Mouse (Mus musculus): ENCODE measurements around the gene S100a2. TPM values are rescaled to one million over a fixed set of nuclear protein-coding genes. Genes with fewer than 3 reads are reported as not detected.
A peak's percentile ranks its signal among the peaks of the same experiment; 100 is the strongest.

S100a2 gene
- polyA plus RNA-seq, 1 experiment from 2014 or later: not detected

DNA sequence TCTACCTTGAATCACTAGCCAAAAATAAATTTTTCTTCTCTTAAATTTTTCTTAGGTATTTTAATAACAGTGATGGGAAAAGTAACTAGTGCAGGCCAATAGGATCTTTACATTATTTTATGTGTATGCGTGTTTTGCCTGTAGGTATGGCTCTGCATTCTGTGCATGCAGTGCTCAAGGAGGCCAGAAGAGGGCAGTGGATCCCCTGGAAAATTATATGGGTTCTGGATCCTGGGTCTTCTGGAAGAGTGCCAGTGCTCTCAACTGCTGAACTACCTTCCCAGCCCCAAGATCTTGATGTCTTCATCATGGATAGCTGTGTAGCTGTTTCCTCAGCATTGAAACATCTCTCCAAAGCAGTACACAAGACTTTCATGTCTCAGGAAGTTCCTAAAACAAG is 7.9 kb upstream of the S100a2 start:
- Histone ChIP-seq H3K9me3 (no peaks in the 10 kb centered on the region), H3K4me2 (no peak overlapping the region), H3K27me3 (no peaks in the 10 kb centered on the region), H3K36me3 (replicated peaks) (no peaks in the 10 kb centered on the region), H3K4me1 (no peaks in the 10 kb centered on the region), H3K4me3 (replicated peaks) (no peak overlapping the region), H3K27ac (no peak overlapping the region), H3K9ac (no peak overlapping the region)
- WGBS: 97% methylated on average over 1 of the region's 1 CpGs
- ATAC-seq (ENCODE audit: low FRiP score): no peak

DNA sequence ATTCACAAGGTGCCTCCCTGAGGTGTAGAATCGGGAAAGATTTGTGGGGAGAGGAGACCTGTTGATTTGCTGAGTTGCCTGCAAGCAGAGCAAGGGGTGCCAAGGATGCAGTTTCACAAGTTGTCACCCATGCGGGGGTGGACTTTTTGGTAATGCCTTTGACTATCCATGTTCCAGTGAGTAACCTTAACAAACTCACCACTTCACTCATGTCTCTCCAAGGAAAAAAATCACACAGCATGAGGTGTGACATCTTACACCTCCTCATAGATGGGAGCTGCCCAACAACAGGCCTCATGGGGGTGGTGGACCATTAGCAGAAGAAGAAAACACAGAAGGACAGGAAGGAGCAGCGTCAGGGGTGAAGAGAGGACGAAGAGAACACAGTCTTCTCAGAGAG is 7.5 kb upstream of the S100a2 start:
- Histone ChIP-seq H3K27me3 (no peaks in the 10 kb centered on the region), H3K27ac (no peak overlapping the region), H3K4me1 (no peaks in the 10 kb centered on the region), H3K36me3 (replicated peaks) (no peaks in the 10 kb centered on the region), H3K4me3 (replicated peaks) (no peak overlapping the region), H3K9ac (no peak overlapping the region), H3K9me3 (no peaks in the 10 kb centered on the region), H3K4me2 (no peak overlapping the region)
- ATAC-seq (ENCODE audit: low FRiP score): no peak
- 90% methylated on average over 4 of the region's 4 CpGs for WGBS

DNA sequence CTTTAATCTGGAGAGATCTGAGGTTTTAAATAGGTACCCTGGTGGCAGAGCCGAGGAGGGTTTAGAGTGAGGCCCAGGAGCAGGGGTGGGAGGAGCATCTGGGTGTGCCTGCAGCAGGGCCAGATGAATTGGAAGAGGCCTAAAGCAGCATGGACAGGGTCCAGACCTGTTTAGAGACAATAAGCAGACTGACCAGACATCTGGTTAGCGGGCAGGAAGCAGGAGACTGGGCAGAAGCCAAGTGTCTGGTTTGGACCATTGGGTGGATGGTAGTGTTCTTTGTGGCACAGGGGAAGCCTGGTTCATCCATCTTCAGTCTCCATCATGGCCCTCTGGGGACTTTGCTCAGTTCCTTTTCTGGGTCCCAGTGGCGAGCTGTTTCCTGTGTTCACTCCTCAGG is 6.2 kb upstream of the S100a2 start:
- Histone ChIP-seq H3K36me3 (replicated peaks) (no peaks in the 10 kb centered on the region), H3K4me2 (no peak overlapping the region), H3K27ac (no peak overlapping the region), H3K4me1 (no peaks in the 10 kb centered on the region), H3K9me3 (no peaks in the 10 kb centered on the region), H3K9ac (no peak overlapping the region), H3K4me3 (replicated peaks) (no peak overlapping the region), H3K27me3 (no peaks in the 10 kb centered on the region)
- ATAC-seq (ENCODE audit: low FRiP score): no peak
- 64% methylated on average over 3 of the region's 3 CpGs for WGBS

DNA sequence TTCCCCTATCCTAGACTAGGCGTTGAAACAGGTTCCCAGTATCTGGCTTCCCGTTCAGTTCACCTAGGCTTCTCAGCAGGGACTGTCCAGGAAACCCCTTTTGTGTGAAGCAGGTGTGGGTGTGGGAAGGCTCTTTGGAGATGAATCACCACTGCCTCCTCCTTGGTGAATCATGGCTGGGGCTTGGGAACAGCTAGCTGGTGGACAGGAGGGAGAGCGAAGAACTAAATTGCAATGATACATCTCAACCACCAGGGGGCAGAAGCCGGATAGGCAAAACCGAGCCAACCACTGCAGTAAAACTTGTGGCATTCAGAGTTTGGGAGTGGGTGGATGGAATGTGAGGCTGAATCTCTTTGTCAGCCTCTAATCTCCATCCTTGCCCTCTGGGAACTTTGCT is 4.5 kb upstream of the S100a2 start:
- H3K9ac ChIP-seq: no peak overlapping the region
- no peak overlapping the region for H3K27ac ChIP-seq
- ATAC-seq (ENCODE audit: low FRiP score): peak; percentile 53; the same call in 1 of the 2 replicates
- 32% methylated on average over 5 of the region's 5 CpGs for WGBS
- no peaks in the 10 kb centered on the region for H3K27me3 ChIP-seq
- H3K4me1 ChIP-seq: peaks cover 5% of the 10 kb centered on the region; the same call in 1 of the 2 replicates
- H3K36me3 ChIP-seq (replicated peaks): no peaks in the 10 kb centered on the region
- H3K9me3 ChIP-seq: no peaks in the 10 kb centered on the region
- no peak overlapping the region for H3K4me3 ChIP-seq (replicated peaks)
- H3K4me2 ChIP-seq: no peak overlapping the region

DNA sequence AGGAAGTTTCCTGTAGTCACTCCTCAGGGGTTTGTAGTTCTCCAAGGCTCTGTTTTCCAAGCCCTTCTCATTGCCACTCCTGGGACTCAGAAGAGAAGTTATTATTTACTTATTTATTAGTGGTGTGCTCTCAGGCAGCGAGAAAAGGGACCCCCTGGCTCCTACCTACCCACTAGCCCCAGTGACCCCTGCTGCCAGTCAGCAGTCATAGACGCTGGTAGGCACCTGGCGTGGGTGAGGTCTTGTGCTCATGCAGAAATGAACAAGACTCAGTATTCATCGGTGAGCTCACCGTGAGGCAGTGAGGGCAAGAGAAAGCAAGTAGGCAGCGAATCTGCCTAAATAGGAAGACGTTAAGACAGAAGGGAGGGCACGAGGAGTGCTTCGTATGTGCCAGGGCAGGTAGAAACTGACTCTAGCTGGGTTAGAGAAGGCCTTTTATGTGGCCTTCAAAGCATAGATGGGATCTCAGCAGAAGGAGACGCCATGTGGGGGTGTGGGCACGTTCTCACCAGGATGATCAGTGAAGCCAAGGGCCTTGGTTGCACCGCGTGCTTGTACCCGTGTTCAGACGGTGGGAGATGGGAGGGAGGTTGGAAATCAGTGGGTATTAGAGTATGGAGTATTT is 3.9 kb upstream of the S100a2 start:
- Histone ChIP-seq H3K36me3 (replicated peaks) (no peaks in the 10 kb centered on the region), H3K4me3 (replicated peaks) (no peak overlapping the region), H3K4me1 (peaks cover 5% of the 10 kb centered on the region; the same call in 1 of the 2 replicates), H3K27ac (no peak overlapping the region), H3K27me3 (no peaks in the 10 kb centered on the region), H3K4me2 (no peak overlapping the region), H3K9me3 (no peaks in the 10 kb centered on the region), H3K9ac (no peak overlapping the region)
- no peak for ATAC-seq (ENCODE audit: low FRiP score)
- 84% methylated on average over 15 of the region's 15 CpGs for WGBS

DNA sequence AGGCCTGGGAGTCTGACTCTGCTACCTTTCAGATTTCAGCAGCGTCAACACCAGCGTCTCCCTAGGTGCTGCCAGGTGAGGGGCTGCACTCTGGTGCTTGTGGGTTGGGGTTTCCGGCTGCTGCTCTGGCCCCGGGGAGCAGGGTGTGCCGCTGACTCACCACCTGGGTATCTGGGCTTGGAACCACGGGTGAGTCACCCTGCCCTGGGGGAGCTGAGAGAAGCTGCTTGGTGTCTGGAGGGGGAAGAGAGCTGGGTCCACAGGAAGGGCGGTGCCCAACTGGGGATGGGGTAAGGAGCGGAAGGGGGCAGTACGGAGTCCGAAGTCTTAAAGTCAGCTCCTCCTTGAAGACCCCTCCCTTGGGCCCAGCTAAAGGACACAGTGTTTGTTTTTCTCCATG is 3.1 kb upstream of the S100a2 start:
- H3K9me3 ChIP-seq: no peaks in the 10 kb centered on the region
- no peaks in the 10 kb centered on the region for H3K36me3 ChIP-seq (replicated peaks)
- no peak overlapping the region for H3K4me2 ChIP-seq
- 79% methylated on average over 10 of the region's 10 CpGs for WGBS
- ATAC-seq (ENCODE audit: low FRiP score): no peak
- no peaks in the 10 kb centered on the region for H3K27me3 ChIP-seq
- H3K4me3 ChIP-seq (replicated peaks): no peak overlapping the region
- peaks cover 5% of the 10 kb centered on the region; the same call in 1 of the 2 replicates for H3K4me1 ChIP-seq
- H3K9ac ChIP-seq: no peak overlapping the region
- no peak overlapping the region for H3K27ac ChIP-seq

DNA sequence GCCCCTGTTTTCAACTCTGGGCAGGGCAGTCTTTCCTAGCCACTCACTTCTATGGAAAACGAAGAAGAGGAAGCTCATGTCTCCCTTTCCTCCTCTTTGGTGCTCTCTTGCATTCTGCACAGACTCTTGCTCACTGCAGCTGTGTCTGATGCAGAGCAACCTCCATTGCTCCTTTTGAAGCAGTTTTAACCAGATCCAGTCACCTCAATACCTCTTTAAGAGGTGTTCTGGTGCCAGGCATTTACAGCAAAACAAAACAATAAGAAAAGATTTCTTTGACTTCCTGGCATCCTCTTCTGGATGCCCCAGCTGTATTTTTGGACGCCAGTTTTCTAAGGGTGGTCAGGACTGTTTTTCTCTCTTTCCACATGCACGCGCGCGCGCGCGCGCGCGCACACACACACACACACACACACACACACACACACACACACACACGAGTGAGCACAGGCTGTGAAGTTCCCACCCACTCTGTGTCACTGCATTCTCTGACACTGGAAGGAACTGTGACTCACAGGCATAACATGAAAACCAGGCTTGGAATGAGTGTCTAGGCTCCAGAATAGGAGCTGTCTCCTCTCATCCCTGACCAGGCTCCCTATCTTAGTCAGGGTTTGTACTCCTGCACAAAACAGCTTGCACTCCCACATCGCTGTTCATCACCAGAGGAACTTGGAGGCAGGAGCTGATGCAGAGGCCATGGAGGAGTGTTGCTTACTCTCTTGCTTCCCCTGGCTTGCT is 2.5 kb upstream of the S100a2 start:
- Histone ChIP-seq H3K27ac (no peak overlapping the region), H3K4me1 (peaks cover 5% of the 10 kb centered on the region; the same call in 1 of the 2 replicates), H3K4me3 (replicated peaks) (no peak overlapping the region), H3K9me3 (no peaks in the 10 kb centered on the region), H3K4me2 (no peak overlapping the region), H3K27me3 (no peaks in the 10 kb centered on the region), H3K9ac (no peak overlapping the region), H3K36me3 (replicated peaks) (no peaks in the 10 kb centered on the region)
- ATAC-seq (ENCODE audit: low FRiP score): no peak
- WGBS: 91% methylated on average over 14 of the region's 14 CpGs

DNA sequence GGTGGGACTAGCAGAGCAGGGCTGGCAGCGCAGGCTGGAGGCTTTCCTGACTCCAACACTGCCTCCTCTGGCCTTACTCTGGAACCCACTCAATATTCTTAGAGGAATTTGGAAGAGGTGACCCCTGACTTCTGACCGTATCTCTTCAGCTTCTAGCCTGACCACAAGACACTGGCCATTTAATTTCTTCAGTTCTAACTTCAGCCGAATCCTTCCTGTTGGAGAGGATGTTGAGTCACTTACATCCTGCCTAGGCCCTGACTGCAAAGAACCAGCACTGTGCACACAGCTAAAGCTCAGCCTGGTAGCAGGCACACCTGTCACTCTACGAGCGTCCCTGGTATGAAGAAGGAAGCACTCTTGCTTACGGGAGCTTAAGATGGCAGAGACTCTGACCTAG is 657 bp upstream of the S100a2 start:
- Histone ChIP-seq H3K4me1 (peaks cover 5% of the 10 kb centered on the region; the same call in 1 of the 2 replicates), H3K4me3 (replicated peaks) (no peak overlapping the region), H3K27me3 (no peaks in the 10 kb centered on the region), H3K27ac (no peak overlapping the region), H3K4me2 (no peak overlapping the region), H3K36me3 (replicated peaks) (no peaks in the 10 kb centered on the region), H3K9ac (no peak overlapping the region), H3K9me3 (no peaks in the 10 kb centered on the region)
- 91% methylated on average over 6 of the region's 6 CpGs for WGBS
- ATAC-seq (ENCODE audit: low FRiP score): no peak

DNA sequence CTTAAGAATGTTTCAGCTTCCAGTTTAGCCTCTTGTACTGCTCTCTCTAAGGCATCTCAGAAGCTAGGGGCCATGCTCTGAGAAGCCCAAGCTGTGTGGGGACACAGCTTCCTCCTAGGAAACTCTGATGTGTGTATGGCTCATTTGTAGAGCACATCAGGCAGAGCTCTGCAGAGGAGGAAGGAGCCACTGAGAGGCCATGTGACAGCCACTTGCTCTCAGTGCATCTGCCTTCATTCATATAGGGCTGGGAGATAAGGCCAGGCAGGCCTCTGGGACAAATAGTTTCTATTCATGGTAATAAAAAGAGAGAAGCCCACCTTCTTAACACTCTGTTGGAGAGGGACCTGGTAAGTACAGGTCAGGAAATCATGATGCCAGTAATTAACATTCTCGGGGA is 4.4 kb downstream of the S100a2 start:
- Histone ChIP-seq H3K36me3 (replicated peaks) (no peaks in the 10 kb centered on the region), H3K9ac (no peak overlapping the region), H3K4me3 (replicated peaks) (no peak overlapping the region), H3K4me2 (no peak overlapping the region), H3K27me3 (no peaks in the 10 kb centered on the region), H3K9me3 (no peaks in the 10 kb centered on the region), H3K4me1 (peaks cover 5% of the 10 kb centered on the region; the same call in 1 of the 2 replicates), H3K27ac (no peak overlapping the region)
- ATAC-seq (ENCODE audit: low FRiP score): no peak
- 76% methylated on average over 1 of the region's 1 CpGs for WGBS

DNA sequence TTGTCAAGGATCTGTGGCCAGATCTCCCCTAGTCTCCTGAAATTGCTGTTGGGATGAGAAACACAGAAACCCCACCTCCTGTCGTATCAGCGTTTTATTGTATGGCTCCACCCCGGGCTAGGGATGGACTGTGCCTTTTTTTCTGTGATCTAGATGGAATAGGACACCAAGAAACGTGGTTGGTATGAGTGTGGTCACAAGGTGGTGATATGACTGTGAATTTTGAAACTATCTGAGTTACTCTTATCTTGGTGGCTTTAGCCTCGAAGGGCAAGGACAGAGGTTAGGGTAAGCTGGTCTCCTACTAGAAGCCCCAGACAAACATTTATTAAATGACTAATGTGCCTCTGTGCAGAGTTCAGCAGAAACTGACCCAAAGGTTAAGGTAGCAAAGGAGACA is 5.5 kb downstream of the S100a2 start:
- no peak overlapping the region for H3K27ac ChIP-seq
- no peaks in the 10 kb centered on the region for H3K9me3 ChIP-seq
- H3K4me3 ChIP-seq (replicated peaks): no peak overlapping the region
- no peaks in the 10 kb centered on the region for H3K27me3 ChIP-seq
- no peak for ATAC-seq (ENCODE audit: low FRiP score)
- no peaks in the 10 kb centered on the region for H3K36me3 ChIP-seq (replicated peaks)
- H3K4me2 ChIP-seq: no peak overlapping the region
- 78% methylated on average over 5 of the region's 5 CpGs for WGBS
- H3K4me1 ChIP-seq: no peaks in the 10 kb centered on the region
- H3K9ac ChIP-seq: no peak overlapping the region

DNA sequence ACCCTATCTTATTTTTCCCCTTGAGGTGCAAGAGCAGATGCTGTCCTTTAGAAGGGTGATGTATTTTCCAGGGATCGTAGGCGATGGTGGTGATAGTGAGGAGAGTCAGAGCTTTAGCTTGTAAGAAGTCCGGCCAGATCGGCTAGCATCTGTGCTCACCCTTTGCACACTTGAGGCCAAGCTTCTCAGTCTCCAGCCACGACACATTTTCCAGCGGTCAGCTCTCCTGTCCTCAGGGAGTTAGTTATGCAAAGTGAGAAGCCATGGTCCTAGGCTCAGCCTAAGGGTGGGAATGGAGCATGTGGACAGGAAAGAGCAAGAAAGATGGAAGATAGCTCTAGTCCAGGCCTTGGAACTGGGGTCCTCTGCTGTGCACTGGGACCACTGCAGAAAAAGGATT is 6.8 kb downstream of the S100a2 start:
- no peak overlapping the region for H3K9ac ChIP-seq
- no peaks in the 10 kb centered on the region for H3K27me3 ChIP-seq
- H3K9me3 ChIP-seq: no peaks in the 10 kb centered on the region
- 92% methylated on average over 6 of the region's 6 CpGs for WGBS
- H3K4me2 ChIP-seq: no peak overlapping the region
- H3K4me1 ChIP-seq: no peaks in the 10 kb centered on the region
- no peaks in the 10 kb centered on the region for H3K36me3 ChIP-seq (replicated peaks)
- H3K4me3 ChIP-seq (replicated peaks): no peak overlapping the region
- no peak for ATAC-seq (ENCODE audit: low FRiP score)
- H3K27ac ChIP-seq: no peak overlapping the region

DNA sequence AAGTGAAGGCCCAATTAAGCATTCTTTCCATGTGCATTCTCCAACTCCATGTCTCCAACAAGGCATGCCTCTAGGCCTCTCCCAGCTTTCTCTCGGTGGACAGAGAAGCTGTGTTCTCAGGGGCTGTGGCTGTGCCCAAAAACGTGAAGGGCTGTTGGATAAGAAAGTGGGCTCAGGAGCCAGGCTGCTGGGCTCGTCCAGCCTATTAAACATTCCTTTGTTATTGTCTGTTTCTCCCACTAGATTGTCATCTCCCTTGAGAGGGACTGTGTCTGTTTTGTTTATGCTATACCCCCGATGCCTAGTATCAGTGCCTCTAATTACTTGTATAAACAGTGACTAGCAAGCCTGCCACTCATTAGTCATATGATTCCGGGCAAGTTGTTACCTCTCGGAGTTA is 7.7 kb downstream of the S100a2 start:
- Histone ChIP-seq H3K4me3 (replicated peaks) (no peak overlapping the region), H3K4me1 (no peaks in the 10 kb centered on the region), H3K27me3 (no peaks in the 10 kb centered on the region), H3K27ac (no peak overlapping the region), H3K9me3 (no peaks in the 10 kb centered on the region), H3K36me3 (replicated peaks) (no peaks in the 10 kb centered on the region), H3K4me2 (no peak overlapping the region), H3K9ac (no peak overlapping the region)
- no peak for ATAC-seq (ENCODE audit: low FRiP score)
- WGBS: 50% methylated on average over 6 of the region's 6 CpGs

DNA sequence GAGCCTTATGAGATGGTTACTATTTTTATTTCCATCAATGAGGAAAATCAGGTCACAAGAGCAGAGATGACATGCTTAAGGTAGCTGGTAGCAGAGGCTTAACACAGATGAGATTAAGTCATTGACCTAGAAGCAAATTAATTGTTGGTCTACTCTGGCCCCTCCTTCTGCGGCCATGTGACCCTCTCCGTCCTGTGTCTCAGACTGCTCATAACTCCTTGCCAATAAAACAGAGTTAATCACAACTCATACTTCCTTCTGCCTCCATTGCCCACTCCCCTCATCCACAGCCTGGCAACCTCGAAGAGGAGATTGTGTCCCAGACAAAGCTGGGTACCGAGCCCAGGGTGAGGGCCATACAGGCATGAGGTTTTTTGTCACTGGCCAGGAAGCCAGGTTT is 8.2 kb downstream of the S100a2 start:
- no peaks in the 10 kb centered on the region for H3K27me3 ChIP-seq
- no peaks in the 10 kb centered on the region for H3K36me3 ChIP-seq (replicated peaks)
- H3K27ac ChIP-seq: no peak overlapping the region
- H3K4me2 ChIP-seq: no peak overlapping the region
- H3K9ac ChIP-seq: no peak overlapping the region
- no peak overlapping the region for H3K4me3 ChIP-seq (replicated peaks)
- H3K4me1 ChIP-seq: no peaks in the 10 kb centered on the region
- no peaks in the 10 kb centered on the region for H3K9me3 ChIP-seq
- 84% methylated on average over 4 of the region's 4 CpGs for WGBS
- ATAC-seq (ENCODE audit: low FRiP score): no peak
